Mouse (Mus musculus): ENCODE data around the gene Dnah8.
"Not testable (repeated sequence)": the region's sequence is repeated elsewhere in the genome, so short reads cannot be mapped to it uniquely, and the experiment has no call there.

The Dnah8 gene

GRCm38 (mm10) chr17:30609305-30609979 lies 14.7 kb upstream of the Dnah8 start:
- DNase-seq (ENCODE audit: low read depth, low spot score), result peak; percentile 68

- no peak for DNase-seq (ENCODE audit: low read depth, low spot score)
Observed at GRCm38 (mm10) chr17:30609980-30610307, 14.2 kb upstream of the Dnah8 start.

- no peak for DNase-seq (ENCODE audit: low read depth, low spot score)
Observed at GRCm38 (mm10) chr17:30610739-30611138, 13.4 kb upstream of the Dnah8 start.

GRCm38 (mm10) chr17:30611221-30612074 lies 12.7 kb upstream of the Dnah8 start:
- no peak for DNase-seq (ENCODE audit: low read depth, low spot score)

GRCm38 (mm10) chr17:30612075-30612859 lies 11.9 kb upstream of the Dnah8 start:
- DNase-seq (ENCODE audit: low read depth, low spot score), result peak; percentile 99

- no peak for DNase-seq (ENCODE audit: low read depth, low spot score)
Observed at GRCm38 (mm10) chr17:30613350-30613749, 10.8 kb upstream of the Dnah8 start.

GRCm38 (mm10) chr17:30616203-30616602 lies 8.0 kb upstream of the Dnah8 start:
- DNase-seq (ENCODE audit: low read depth, low spot score), result no peak

GRCm38 (mm10) chr17:30618136-30618891 lies 5.8 kb upstream of the Dnah8 start:
- DNase-seq (ENCODE audit: low read depth, low spot score), result no peak

GRCm38 (mm10) chr17:30619153-30619552 lies 5.0 kb upstream of the Dnah8 start:
- no peak for DNase-seq (ENCODE audit: low read depth, low spot score)

- no peak for DNase-seq (ENCODE audit: low read depth, low spot score)
Observed at GRCm38 (mm10) chr17:30620548-30620947, 3.6 kb upstream of the Dnah8 start.

- DNase-seq (ENCODE audit: low read depth, low spot score), result no peak
Observed at GRCm38 (mm10) chr17:30621450-30621849, 2.7 kb upstream of the Dnah8 start.

GRCm38 (mm10) chr17:30623200-30623599 lies 954 bp upstream of the Dnah8 start:
- no peak for DNase-seq (ENCODE audit: low read depth, low spot score)

- not testable (repeated sequence) for DNase-seq (ENCODE audit: low read depth, low spot score)
Observed at GRCm38 (mm10) chr17:30626719-30627118, 2.6 kb downstream of the Dnah8 start, which contains the start of gene Glo1. Glo1 (minus strand) TSS chr17:30626871.

GRCm38 (mm10) chr17:30635367-30635766 lies 11.2 kb downstream of the Dnah8 start:
- DNase-seq (ENCODE audit: low read depth, low spot score), result peak; percentile 4

- DNase-seq (ENCODE audit: low read depth, low spot score), result no peak
Observed at GRCm38 (mm10) chr17:30637714-30638113, 13.6 kb downstream of the Dnah8 start.

- DNase-seq (ENCODE audit: low read depth, low spot score), result no peak
Observed at GRCm38 (mm10) chr17:30638996-30639395, 14.8 kb downstream of the Dnah8 start.

GRCm38 (mm10) chr17:30640896-30641295 lies 16.7 kb downstream of the Dnah8 start:
- no peak for DNase-seq (ENCODE audit: low read depth, low spot score)

- DNase-seq (ENCODE audit: low read depth, low spot score), result no peak
Observed at GRCm38 (mm10) chr17:30648770-30649169, 24.6 kb downstream of the Dnah8 start.

GRCm38 (mm10) chr17:30653010-30653409 lies 28.9 kb downstream of the Dnah8 start:
- no peak for DNase-seq (ENCODE audit: low read depth, low spot score)

- no peak for DNase-seq (ENCODE audit: low read depth, low spot score)
Observed at GRCm38 (mm10) chr17:30657530-30658151, 33.5 kb downstream of the Dnah8 start.

- DNase-seq (ENCODE audit: low read depth, low spot score), result peak; percentile 89
Observed at GRCm38 (mm10) chr17:30658152-30658544, 34.0 kb downstream of the Dnah8 start.

Measured in brain, adult 2 months (tissue).